Mouse (Mus musculus) liver, embryonic 14.5 days (tissue): Measurements from ENCODE around the gene Podxl2.

Experiments
- CTCF ChIP-seq: IDR thresholded peaks from 2 replicates; pipeline ENCODE4 v1.5.1; 2016; ENCODE audit warnings: antibody characterized with exemption, low read depth, control low read depth
- EP300 ChIP-seq: IDR thresholded peaks from 2 replicates; pipeline ENCODE4 v1.6.1; 2016; ENCODE audit warnings: antibody characterized with exemption, low read depth

DNA sequence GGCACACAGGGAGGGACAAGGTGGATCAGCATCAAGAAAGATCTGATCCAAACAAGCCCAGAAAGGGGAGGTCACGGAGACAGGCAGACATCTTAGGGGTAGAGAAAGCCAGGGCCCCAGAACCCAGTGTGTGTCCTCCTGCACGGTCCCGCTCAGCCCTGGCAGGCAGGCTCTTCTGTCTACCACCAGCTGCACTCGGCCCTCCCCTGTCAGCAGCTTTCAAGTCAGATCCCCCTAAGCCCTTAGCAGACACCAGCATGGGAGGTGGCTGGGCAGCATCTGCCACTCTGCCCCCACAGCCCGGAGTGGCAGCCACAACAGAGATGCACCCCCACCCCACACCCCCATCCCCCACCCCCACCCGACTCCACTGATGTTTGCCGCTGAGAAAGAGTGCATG is 2.0 kb downstream of the Podxl2 start:
- no peak for TF ChIP-seq CTCF
- no peak for TF ChIP-seq EP300
